Comparison of ENCODE assay signal across 21 mouse cellular contexts in genomic region chr15:50153863-50154262, GRCm38 (mm10).
"Had no signal": no experiment of that assay in that cellular context is flagged by ENCODE, and none has a peak within 500 bp of the region (broad histone marks: within the 10 kb centered on the region; RNA-seq: fewer than 3 reads in every experiment).

No protein-coding gene starts in this region.

- H3K4me3 ChIP-seq: heart, embryonic 10.5 days; heart, embryonic 12.5 days; hindbrain, embryonic 13.5 days; hindbrain, embryonic 15.5 days; limb, embryonic 13.5 days; limb, embryonic 15.5 days; liver, embryonic 12.5 days had no signal

- H3K9ac ChIP-seq: heart, embryonic 12.5 days; hindbrain, embryonic 13.5 days; hindbrain, embryonic 15.5 days; limb, embryonic 13.5 days; limb, embryonic 15.5 days; liver, embryonic 12.5 days; liver, embryonic 14.5 days had no signal

- H3K27me3 ChIP-seq: heart, embryonic 12.5 days; hindbrain, embryonic 13.5 days; hindbrain, embryonic 15.5 days; limb, embryonic 13.5 days; limb, embryonic 15.5 days; liver, embryonic 12.5 days had no signal

- H3K4me2 ChIP-seq: heart, embryonic 12.5 days; hindbrain, embryonic 13.5 days; hindbrain, embryonic 15.5 days; limb, embryonic 13.5 days; limb, embryonic 15.5 days; liver, embryonic 12.5 days had no signal

- H3K27ac ChIP-seq: heart, embryonic 10.5 days; hindbrain, embryonic 13.5 days; hindbrain, embryonic 15.5 days; hindbrain, postnatal 0 days; limb, embryonic 13.5 days; limb, embryonic 15.5 days; liver, embryonic 12.5 days; liver, embryonic 14.5 days had no signal

- ATAC-seq: hindbrain, postnatal 0 days; intestine, postnatal 0 days; liver, embryonic 12.5 days had no signal

- DNase-seq: gastrocnemius, postnatal 14 days; gastrocnemius, postnatal 36 days; heart, adult 18-20 months; heart, postnatal 10 days; heart, postnatal 4 days; kidney, adult 18-20 months; kidney, adult 8-10 months; kidney, postnatal 10 days; layer of hippocampus, adult 9-11 months; layer of hippocampus, postnatal 36 days; left cerebral cortex, postnatal 4 days had no signal

- H3K9me3 ChIP-seq: heart, embryonic 10.5 days; heart, embryonic 12.5 days; hindbrain, embryonic 13.5 days; hindbrain, embryonic 15.5 days; limb, embryonic 13.5 days; limb, embryonic 15.5 days; liver, embryonic 12.5 days had no signal

- H3K4me1 ChIP-seq: heart, embryonic 10.5 days; heart, embryonic 12.5 days; hindbrain, embryonic 13.5 days; hindbrain, embryonic 15.5 days; limb, embryonic 13.5 days; limb, embryonic 15.5 days; liver, embryonic 12.5 days had no signal

- H3K36me3 ChIP-seq: heart, embryonic 10.5 days; heart, embryonic 12.5 days; hindbrain, embryonic 13.5 days; hindbrain, embryonic 15.5 days; limb, embryonic 13.5 days; limb, embryonic 15.5 days; liver, embryonic 12.5 days had no signal
